Mouse (Mus musculus) ovary, postnatal 10 days (tissue): ENCODE results near the gene Dpy19l3.
A peak's percentile ranks its signal among the peaks of the same experiment; 100 is the strongest.

Source experiments
- DNase-seq: peaks from one replicate; pipeline ENCODE4 v3.0.0; 2022; ENCODE audit warnings: low spot score

The Dpy19l3 gene

DNA sequence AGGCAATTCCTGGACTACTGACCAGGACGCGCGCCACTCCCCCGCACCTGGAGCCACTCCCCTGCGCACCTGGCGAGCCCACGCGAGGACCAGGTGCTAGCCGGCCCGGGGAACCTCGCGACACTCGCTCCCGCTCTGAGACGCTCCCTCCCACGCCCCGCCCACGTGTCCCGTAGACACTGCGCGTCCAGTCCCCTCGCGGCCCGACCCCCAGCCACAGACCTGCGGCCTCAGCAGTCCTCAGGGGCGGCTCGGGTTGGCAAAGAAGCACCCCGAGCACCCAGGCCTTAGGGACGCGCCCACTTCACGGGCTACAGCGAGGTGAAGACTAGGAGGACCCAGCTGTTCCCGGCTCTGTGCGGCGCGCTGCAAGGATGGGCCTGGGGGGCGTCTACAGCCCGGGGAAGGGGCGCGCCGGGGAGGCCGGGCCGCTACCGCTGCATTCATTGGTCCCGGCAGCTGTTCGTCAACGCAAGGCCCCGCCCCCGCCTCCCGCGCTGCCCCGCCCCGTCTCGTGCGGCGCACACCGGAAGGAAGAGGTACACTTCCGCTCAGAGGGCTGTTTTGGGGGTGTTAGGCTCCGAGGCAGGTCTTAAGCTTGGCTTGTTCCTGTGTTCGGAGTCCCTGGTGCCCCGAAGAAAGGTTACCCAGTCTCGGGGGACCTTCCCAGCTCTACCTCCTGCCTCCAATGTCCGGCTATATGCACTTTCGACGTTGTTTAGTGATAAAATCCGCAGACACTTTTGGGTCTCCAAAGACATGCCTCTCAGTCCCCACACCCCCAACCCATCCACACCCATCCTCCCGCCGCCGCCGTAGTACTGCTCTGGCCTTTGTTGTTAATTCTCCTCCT, at the start of gene Dpy19l3:
Dpy19l3 (minus strand) TSS at position 422 of the 853 bp plus-strand sequence.
- peak; percentile 93 for DNase-seq

DNA sequence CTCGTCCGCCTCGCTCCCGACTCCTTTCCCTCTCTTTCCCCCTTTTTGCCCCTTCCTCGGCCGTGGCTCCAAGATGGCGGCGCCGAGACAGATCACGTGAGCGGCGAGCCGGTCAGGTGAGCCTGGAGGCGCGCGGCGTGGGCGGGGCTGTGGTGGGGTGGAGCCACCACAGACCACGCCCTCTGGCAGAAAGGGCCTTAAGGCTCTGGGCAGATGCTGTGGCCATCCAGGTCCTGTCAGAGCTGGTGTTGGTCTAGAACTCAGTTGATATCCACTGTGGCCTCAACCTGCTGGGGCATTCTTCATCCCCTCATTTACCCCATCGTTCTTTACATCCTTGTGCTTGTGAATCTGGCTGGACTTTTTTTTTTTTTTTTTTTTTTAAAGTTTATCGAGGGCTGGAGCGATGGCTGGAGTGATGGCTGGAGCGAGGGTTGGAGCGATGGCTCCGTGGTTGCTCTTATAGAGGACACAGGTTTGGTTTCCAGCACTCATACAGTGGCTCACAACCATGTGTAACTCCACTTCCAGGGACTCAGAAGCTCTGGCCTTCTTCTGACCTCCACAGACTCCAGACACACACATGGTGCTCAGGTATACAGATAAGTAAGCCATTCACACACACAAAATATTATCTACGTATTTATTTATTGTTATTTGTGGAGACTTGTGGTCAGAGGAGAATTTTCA, 48.8 kb upstream of the Dpy19l3 start, which contains the start of gene Zfp507:
Zfp507 (minus strand) TSS at position 98 of the 690 bp plus-strand sequence.
- peak; percentile 80 for DNase-seq

DNA sequence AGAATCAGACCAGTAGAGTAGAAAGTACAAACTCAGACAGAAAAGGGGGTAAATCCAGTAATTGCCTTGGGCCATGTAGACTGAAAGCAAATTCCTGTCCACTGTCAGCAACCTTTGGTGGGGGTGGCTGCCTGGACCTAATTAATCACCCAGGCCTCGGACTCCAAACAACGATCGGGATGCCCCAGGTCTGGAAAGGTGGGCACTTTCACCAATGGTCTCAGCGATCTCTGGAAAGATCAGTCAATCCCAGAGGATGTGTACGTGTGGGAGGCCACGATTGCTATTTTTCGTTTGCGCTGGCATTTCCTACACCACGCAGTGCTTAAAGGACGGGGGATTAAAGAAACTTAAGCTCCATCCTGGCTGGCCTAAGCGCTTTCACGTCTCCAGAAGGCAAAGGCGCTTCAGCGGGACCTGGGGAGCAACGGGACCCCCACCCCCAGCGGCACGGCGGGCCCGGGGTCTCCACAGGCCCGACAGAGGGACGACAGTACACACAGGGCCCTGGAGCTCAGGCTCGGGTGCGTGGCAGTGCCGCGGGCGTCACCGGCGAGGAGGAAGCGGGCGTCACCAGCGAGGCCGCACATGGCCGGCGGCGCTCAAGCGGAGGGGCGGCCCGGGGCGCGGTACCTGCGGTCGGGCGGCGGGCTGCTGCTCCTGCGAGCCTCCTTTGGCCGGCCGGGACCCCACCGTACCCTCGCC, 48.1 kb upstream of the Dpy19l3 start:
- DNase-seq = no peak

DNA sequence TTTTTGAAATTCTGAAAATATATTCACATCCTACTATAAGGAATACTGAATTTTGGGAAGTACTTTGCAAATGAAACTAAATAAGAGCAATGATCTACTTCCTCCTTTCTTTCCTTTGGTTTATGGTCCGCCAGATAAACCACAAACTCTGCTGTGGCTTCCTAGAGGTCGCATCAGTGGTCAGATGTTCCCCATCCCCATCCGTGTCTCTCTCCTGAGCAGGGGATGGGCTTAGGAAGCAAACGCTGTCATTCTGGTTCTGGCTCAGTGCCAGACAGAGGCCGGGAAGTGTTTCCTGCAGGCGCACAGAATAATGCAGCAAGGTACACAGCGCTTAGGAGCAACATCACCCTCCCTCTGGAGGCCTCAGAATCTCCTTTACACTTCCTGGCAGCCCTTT, 41.9 kb upstream of the Dpy19l3 start:
- no peak for DNase-seq

DNA sequence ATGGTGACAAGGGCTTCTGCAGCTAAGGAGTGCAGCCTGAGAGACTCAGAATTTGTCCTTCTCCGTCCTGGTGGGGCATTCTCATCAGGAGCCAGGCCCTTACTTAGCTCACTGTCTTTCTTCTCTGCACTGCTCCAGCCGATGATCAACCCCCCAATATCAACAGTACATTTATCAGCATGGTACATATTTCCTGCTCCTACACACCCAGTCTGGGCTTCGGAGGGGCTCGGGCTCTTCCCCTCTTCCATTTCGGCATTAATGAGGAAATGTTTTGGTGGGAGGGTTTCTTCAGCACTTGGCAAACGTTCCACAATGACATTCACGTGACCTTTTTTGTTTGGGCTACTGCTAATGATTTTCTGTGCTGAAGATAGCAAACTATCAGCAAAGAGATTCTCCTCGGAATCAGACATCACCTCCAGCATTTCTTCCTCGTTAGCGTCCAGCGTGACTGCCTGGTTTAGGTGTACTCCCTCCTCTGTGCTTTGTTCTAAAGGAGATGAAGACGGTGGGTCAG, 40.0 kb upstream of the Dpy19l3 start:
- DNase-seq = no peak

GRCm38 (mm10) chr7:35792150-35792848, 38.0 kb upstream of the Dpy19l3 start:
- no peak for DNase-seq

GRCm38 (mm10) chr7:35790926-35791325, 36.7 kb upstream of the Dpy19l3 start:
- DNase-seq = no peak

- DNase-seq = no peak
These were observed 35.9 kb upstream of the Dpy19l3 start for GRCm38 (mm10) chr7:35790201-35790600.

GRCm38 (mm10) chr7:35785579-35785978, 31.3 kb upstream of the Dpy19l3 start:
- no peak for DNase-seq

- no peak for DNase-seq
These were observed 28.0 kb upstream of the Dpy19l3 start for GRCm38 (mm10) chr7:35782252-35782651.

DNA sequence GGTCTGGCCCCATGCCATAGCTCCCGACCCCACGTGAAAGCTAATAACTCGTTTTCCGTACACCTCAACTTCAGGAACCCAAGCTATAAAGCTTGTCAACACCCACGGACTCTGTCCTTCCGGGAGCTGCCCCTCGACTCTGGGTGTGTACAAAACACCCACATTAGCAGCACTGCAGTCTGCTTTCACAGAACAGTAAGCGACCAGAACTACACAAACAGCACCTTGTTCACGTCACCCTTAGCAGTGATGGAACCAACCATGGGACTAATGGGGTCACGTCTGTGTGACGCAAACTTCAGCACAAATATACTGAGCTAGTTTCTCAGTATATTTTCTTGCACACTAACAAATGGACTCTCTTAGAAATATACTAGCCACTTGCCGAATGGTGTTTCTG, 19.9 kb upstream of the Dpy19l3 start:
- DNase-seq = no peak

DNA sequence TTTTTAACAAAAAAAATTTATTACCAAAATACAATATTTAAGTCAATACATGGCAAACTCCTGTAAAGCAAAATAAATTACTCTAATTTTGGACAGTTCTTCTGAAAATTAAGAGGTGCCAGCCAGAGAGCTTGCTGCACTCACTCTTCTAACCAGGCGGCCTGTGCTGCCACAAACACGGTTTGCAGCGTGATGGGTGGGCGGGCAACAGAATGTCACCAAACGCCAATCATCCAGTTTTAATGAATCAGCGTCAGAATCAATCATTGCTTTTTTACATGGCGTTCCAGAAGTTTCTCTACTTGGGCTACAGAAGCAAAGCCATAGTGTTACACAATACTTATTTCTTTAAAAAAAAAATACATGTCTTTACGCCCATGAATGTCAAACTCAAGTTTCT, 18.1 kb upstream of the Dpy19l3 start:
- DNase-seq = no peak

DNA sequence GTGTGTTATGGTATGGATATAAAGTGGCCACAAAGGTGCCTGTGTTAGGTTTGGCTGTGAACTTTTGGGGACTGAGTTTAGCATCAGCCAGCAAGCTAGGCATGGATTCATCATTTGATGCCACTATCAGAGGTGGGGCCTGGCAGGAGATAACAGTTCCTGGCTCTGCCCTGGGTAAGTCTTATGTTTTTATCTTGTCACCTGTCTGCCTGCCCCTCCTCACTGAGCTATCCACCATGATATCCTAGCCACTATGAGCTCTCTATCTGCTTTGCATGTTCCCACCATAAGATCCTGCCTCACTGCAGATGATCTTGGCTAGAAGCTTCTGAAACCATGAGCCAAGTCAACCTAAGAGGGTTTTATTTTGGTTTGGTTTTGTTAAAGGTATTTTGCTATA, 16.9 kb upstream of the Dpy19l3 start:
- DNase-seq = no peak

- no peak for DNase-seq
These were observed 15.9 kb upstream of the Dpy19l3 start for GRCm38 (mm10) chr7:35770122-35770521.

- no peak for DNase-seq
These were observed 10.2 kb upstream of the Dpy19l3 start for GRCm38 (mm10) chr7:35764461-35764860.

GRCm38 (mm10) chr7:35761801-35762200, 7.5 kb upstream of the Dpy19l3 start:
- DNase-seq = no peak

GRCm38 (mm10) chr7:35759602-35760001, 5.3 kb upstream of the Dpy19l3 start:
- DNase-seq = no peak

DNA sequence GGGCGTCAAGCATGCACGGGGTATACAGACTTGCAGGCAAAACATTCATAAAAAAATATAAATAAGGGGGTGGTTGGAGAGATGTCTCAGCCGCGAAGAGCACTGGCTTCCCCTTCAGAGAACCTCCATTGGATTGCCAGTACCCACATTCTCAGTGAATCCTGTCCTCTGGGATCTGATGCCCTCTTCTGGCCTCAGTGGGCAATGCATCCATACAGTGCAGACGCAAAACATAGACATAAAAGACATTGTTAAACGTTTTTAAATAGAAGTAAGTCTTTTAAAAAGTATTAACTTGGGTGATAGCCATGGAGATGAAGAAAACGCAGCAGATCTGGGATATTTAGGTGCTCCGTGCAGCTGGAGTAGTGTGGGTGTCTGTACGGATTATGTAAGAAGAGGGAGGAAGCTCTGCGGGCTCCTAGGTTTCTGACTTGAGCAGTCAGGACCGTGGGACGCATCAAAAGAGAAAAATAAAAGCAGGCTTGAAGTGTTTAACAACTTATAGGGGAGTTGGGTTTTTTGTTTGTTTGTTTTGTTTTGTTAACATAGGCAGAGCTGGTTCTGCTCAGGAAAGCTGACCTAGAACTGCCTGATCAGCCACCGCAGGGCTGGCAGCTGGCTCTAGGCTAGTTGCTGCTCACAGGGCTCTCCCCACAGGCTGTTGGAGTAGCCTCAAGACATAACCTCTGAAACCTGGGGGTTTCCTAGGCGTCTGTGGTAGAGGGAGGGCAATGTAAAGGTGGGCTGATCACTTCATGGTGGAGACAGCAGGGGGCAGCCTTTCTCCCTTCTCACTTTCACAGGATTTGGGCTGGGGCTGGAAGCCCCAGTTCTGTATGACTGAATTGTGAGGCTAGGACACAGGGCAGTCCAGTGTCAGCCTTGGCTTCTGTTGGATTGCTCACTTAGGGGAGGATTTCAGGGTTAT, 2.5 kb upstream of the Dpy19l3 start:
- DNase-seq = no peak

DNA sequence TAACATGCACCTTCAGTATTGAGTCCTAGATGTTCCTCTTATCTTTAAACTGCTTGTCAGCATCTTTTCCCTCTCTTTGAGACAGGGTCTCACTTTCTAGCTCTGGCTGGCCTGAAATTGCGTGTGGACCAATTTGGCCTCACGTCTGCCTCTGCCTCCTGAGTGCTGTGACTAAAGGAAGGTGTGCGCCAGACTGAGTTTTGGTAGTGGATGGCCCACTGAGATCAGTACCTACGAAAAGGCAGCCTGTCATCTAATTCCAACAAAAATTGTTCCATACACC, 573 bp upstream of the Dpy19l3 start:
- no peak for DNase-seq

- no peak for DNase-seq
These were observed 778 bp downstream of the Dpy19l3 start for GRCm38 (mm10) chr7:35753319-35754032.
